Mouse (Mus musculus) cerebellum, postnatal 25 days (tissue): ENCODE results near the gene Vmn2r48.
"Not testable (repeated sequence)": the region's sequence is repeated elsewhere in the genome, so short reads cannot be mapped to it uniquely, and the experiment has no call there.

Source experiments
- DNase-seq, 2 experiments: peaks; one replicate each; pipeline ENCODE4 v3.0.0; 2021; ENCODE audit warnings: mixed read lengths in 2 of 2

The Vmn2r48 gene

GRCm38 (mm10) chr7:9953485-9953884, at the start of gene Vmn2r48:
Gene Vmn2r48 (minus strand): TSS chr7:9953585.
- DNase-seq: not testable (repeated sequence)

DNA sequence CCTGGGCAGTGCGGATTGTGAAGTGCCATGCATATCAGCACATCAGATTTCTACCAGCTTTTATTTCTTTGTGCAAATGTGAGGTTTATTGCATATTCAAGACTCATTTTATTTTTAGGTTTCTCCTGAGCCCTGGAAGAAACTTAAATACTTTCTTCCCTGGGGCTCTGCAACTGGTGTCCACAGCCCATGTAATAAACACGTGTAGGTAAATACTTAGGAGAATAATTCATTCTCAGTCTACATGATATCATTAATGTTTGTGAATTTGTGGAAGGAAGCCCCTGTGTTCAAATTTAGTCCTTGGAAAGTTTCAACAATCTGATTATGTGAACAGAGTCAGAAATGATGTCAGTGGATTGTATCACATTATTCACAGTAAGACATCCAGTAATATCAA, 38.8 kb upstream of the Vmn2r48 start, which contains the start of gene Vmn2r49:
Gene Vmn2r49 (minus strand): TSS at position 101 of the 400 bp plus-strand sequence.
- DNase-seq: not testable (repeated sequence)
